16 mouse cellular contexts compared by ENCODE assay signal in genomic region chr7:128528596-128528995, GRCm38 (mm10). TPM values are rescaled to one million over a fixed set of nuclear protein-coding genes. Genes with fewer than 3 reads are reported as not detected.
DNase-seq lines count a peak whose midpoint lies in the region; ATAC-seq and TF ChIP-seq lines count a peak whose summit lies in the region.
"Had no signal": no experiment of that assay in that cellular context is flagged by ENCODE, and none has a peak within 500 bp of the region (broad histone marks: within the 10 kb centered on the region; RNA-seq: fewer than 3 reads in every experiment).

No protein-coding gene starts in this region.

- no peak for TF ChIP-seq CTCF in liver, adult 2 months (IDR thresholded peaks at IDR 0.05; ENCODE audit: low read depth, low read length)
- no peak for TF ChIP-seq CTCF in embryonic fibroblast, embryonic 13.5 days (IDR thresholded peaks at IDR 0.05; ENCODE audit: borderline replicate concordance, insufficient read depth, low read length)

- no peak for ATAC-seq in heart, embryonic 11.5 days (replicated peaks; ENCODE audit: insufficient number of reproducible peaks, low FRiP score, low TSS enrichment)
- ATAC-seq in liver, embryonic 12.5 days = no peak
- ATAC-seq in intestine, embryonic 16.5 days = no peak
- ATAC-seq in frontal cortex, adult (ENCODE audit: low TSS enrichment) = no peak
- ATAC-seq: forebrain, embryonic 15.5 days had no signal

- WGBS in heart, embryonic 11.5 days (ENCODE audit: insufficient replicate concordance) = 69% methylated on average over 9 of the region's 9 CpGs
- 40% methylated on average over 9 of the region's 9 CpGs for WGBS in liver, adult 2 months
- 74% methylated on average over 9 of the region's 9 CpGs for WGBS in liver, embryonic 12.5 days (ENCODE audit: insufficient replicate concordance)
- WGBS in intestine, embryonic 16.5 days = 64% methylated on average over 9 of the region's 9 CpGs

- no peak overlapping the region for H3K4me3 ChIP-seq in heart, embryonic 11.5 days (ENCODE audit: low read depth, low read length)
- H3K4me3 ChIP-seq in liver, adult 2 months (ENCODE audit: insufficient read depth, low read depth, low read length) = no peak overlapping the region
- H3K4me3 ChIP-seq in liver, embryonic 12.5 days = no peak overlapping the region
- no peak overlapping the region for H3K4me3 ChIP-seq in embryonic fibroblast, embryonic 13.5 days (ENCODE audit: insufficient read depth, low read length)
- H3K4me3 ChIP-seq in intestine, embryonic 16.5 days (ENCODE audit: low read length) = no peak overlapping the region
- H3K4me3 ChIP-seq: embryonic facial prominence, embryonic 15.5 days; forebrain, embryonic 15.5 days; megakaryocyte, embryonic 14.5 days had no signal

- no peaks in the 10 kb centered on the region for H3K9me3 ChIP-seq in heart, embryonic 11.5 days (replicated peaks; ENCODE audit: control insufficient read depth, low read length)
- no peaks in the 10 kb centered on the region for H3K9me3 ChIP-seq in liver, embryonic 12.5 days (replicated peaks)
- H3K9me3 ChIP-seq in intestine, embryonic 16.5 days (ENCODE audit: control insufficient read depth, low read length) = no peaks in the 10 kb centered on the region
- H3K9me3 ChIP-seq: embryonic facial prominence, embryonic 15.5 days; forebrain, embryonic 15.5 days; megakaryocyte, embryonic 14.5 days had no signal

- no peak overlapping the region for H3K9ac ChIP-seq in heart, embryonic 11.5 days (ENCODE audit: low read depth, low read length)
- no peak overlapping the region for H3K9ac ChIP-seq in liver, adult 2 months (ENCODE audit: low read depth, low read length)
- H3K9ac ChIP-seq in liver, embryonic 12.5 days = no peak overlapping the region
- H3K9ac ChIP-seq in intestine, embryonic 16.5 days (ENCODE audit: low read depth, low read length) = 0 out of 2 replicates have a peak overlapping the region, but pooled peaks have one; percentile 21
- H3K9ac ChIP-seq: embryonic facial prominence, embryonic 15.5 days; forebrain, embryonic 15.5 days had no signal

- no peak for TF ChIP-seq POLR2A in liver, adult 2 months (IDR thresholded peaks at IDR 0.05; ENCODE audit: extremely low read depth, insufficient read depth, low read length)
- no peak for TF ChIP-seq POLR2A in embryonic fibroblast, embryonic 13.5 days (IDR thresholded peaks at IDR 0.05; ENCODE audit: low read depth, low read length)

- no peaks in the 10 kb centered on the region for H3K27me3 ChIP-seq in heart, embryonic 11.5 days (ENCODE audit: control insufficient read depth, insufficient read depth, low read length)
- H3K27me3 ChIP-seq in liver, adult 2 months (ENCODE audit: control insufficient read depth, insufficient read depth, low read length) = no peaks in the 10 kb centered on the region
- H3K27me3 ChIP-seq in liver, embryonic 12.5 days (replicated peaks) = no peaks in the 10 kb centered on the region
- no peaks in the 10 kb centered on the region for H3K27me3 ChIP-seq in intestine, embryonic 16.5 days (replicated peaks; ENCODE audit: control insufficient read depth, insufficient read depth, low read length)
- H3K27me3 ChIP-seq: embryonic facial prominence, embryonic 15.5 days; megakaryocyte, embryonic 14.5 days had no signal

- H3K36me3 ChIP-seq in heart, embryonic 11.5 days (ENCODE audit: control insufficient read depth, insufficient read depth, low read length) = no peaks in the 10 kb centered on the region
- no peaks in the 10 kb centered on the region for H3K36me3 ChIP-seq in liver, adult 2 months (ENCODE audit: control insufficient read depth, insufficient read depth, low read length)
- H3K36me3 ChIP-seq in liver, embryonic 12.5 days = no peaks in the 10 kb centered on the region
- no peaks in the 10 kb centered on the region for H3K36me3 ChIP-seq in intestine, embryonic 16.5 days (ENCODE audit: control insufficient read depth, insufficient read depth, low read length)
- H3K36me3 ChIP-seq: embryonic facial prominence, embryonic 15.5 days; forebrain, embryonic 15.5 days had no signal

- peak overlapping the region; percentile 89 for H3K27ac ChIP-seq in heart, embryonic 11.5 days (ENCODE audit: low read depth, low read length)
- H3K27ac ChIP-seq in liver, adult 2 months (replicated peaks; ENCODE audit: insufficient read depth, low read depth, low read length) = no peak overlapping the region
- H3K27ac ChIP-seq in liver, embryonic 12.5 days = no peak overlapping the region
- H3K27ac ChIP-seq in embryonic fibroblast, embryonic 13.5 days (ENCODE audit: insufficient read depth, low read length) = peak overlapping the region; percentile 62
- H3K27ac ChIP-seq in intestine, embryonic 16.5 days (ENCODE audit: low read length) = peak overlapping the region; percentile 66

- peak overlapping the region; percentile 43; the same call in 1 of the 2 replicates for H3K4me2 ChIP-seq in heart, embryonic 11.5 days
- H3K4me2 ChIP-seq in liver, embryonic 12.5 days = no peak overlapping the region
- no peak overlapping the region for H3K4me2 ChIP-seq in intestine, embryonic 16.5 days (ENCODE audit: low read depth, low read length)
- H3K4me2 ChIP-seq: embryonic facial prominence, embryonic 15.5 days; forebrain, embryonic 15.5 days had no signal

- intact Hi-C loops in heart, postnatal 14 days (cut with DNase I) = no loop called here

- no peak for DNase-seq in heart, postnatal 14 days
- peak; percentile 61 for DNase-seq in liver, adult 2 months (ENCODE audit: extremely low read depth, low read depth, low spot score)
- no peak for DNase-seq in cerebellum, adult 11-12 months
- DNase-seq: adrenal gland, postnatal 36 days; gastrocnemius, postnatal 14 days; kidney, adult 18-20 months; kidney, postnatal 36 days; thymus, adult 2 months had no signal

- peaks cover 46% of the 10 kb centered on the region for H3K79me2 ChIP-seq in liver, adult 2 months (ENCODE audit: control insufficient read depth, insufficient read depth, low read length)

- H3K4me1 ChIP-seq in heart, embryonic 11.5 days (ENCODE audit: control insufficient read depth, insufficient read depth, low read length) = peaks cover 64% of the 10 kb centered on the region
- peaks cover 43% of the 10 kb centered on the region for H3K4me1 ChIP-seq in liver, adult 2 months (ENCODE audit: control insufficient read depth, insufficient read depth, low read length)
- peaks cover 85% of the 10 kb centered on the region for H3K4me1 ChIP-seq in liver, embryonic 12.5 days
- H3K4me1 ChIP-seq in embryonic fibroblast, embryonic 13.5 days (ENCODE audit: control insufficient read depth, insufficient read depth, low read length) = peaks cover 29% of the 10 kb centered on the region
- H3K4me1 ChIP-seq in intestine, embryonic 16.5 days (ENCODE audit: control insufficient read depth, insufficient read depth, low read length) = peaks cover 38% of the 10 kb centered on the region

RNA-seq across cellular contexts. Expression of gene Bag3, which starts 5.2 kb away (rescaled TPM):
- 20.6 and 21.1 TPM in 2 replicates for polyA plus RNA-seq in heart, embryonic 11.5 days (2014; fragmentation: Nextera tagmentation; extraction: Ambion mirVana)
- 100 to 1,000 TPM; 165 to 182 TPM for total RNA-seq in heart, postnatal 14 days (2021)
- total RNA-seq in liver, adult 2 months (2014; rRNA removed) = 3.4 and 4.7 TPM in 2 replicates
- 25.8 and 30.3 TPM in 2 replicates for polyA plus RNA-seq in liver, adult 2 months (2012; rRNA removed)
- 5.5 TPM in 2 replicates for polyA plus RNA-seq in liver, embryonic 12.5 days (2016; fragmentation: Nextera tagmentation; extraction: Ambion mirVana)
- 63.4 and 70.8 TPM in 2 replicates for polyA plus RNA-seq in embryonic fibroblast, embryonic 13.5 days (2011; ENCODE audit: insufficient read length, low read depth, missing spikeins)
- polyA plus RNA-seq in intestine, embryonic 16.5 days (2015; fragmentation: Nextera tagmentation; extraction: Ambion mirVana) = 11.3 and 11.8 TPM in 2 replicates

Comparison
In these comparisons a context has a peak if more than half of its experiments do, and no peak if none do; other contexts are left out.
1. H3K27ac ChIP-seq: peak in heart, embryonic 11.5 days (single experiment), embryonic fibroblast, embryonic 13.5 days (single experiment) and intestine, embryonic 16.5 days (single experiment); none in liver, adult 2 months (single experiment) and liver, embryonic 12.5 days (single experiment).